26 mouse cellular contexts compared by ENCODE assay signal in genomic region chr12:104856540-104856939, GRCm38 (mm10). TPM values are rescaled to one million over a fixed set of nuclear protein-coding genes. Genes with fewer than 3 reads are reported as not detected.
DNase-seq lines count a peak whose midpoint lies in the region; TF ChIP-seq lines count a peak whose summit lies in the region.
"Had no signal": no experiment of that assay in that cellular context is flagged by ENCODE, and none has a peak within 500 bp of the region (broad histone marks: within the 10 kb centered on the region; RNA-seq: fewer than 3 reads in every experiment).

No protein-coding gene starts in this region.

- no peak for TF ChIP-seq POLR2A in kidney, adult 2 months (IDR thresholded peaks at IDR 0.05; ENCODE audit: low read depth, low read length)

- 34% methylated on average over 3 of the region's 3 CpGs for WGBS in kidney, adult 2 months

- no peak overlapping the region for H3K27ac ChIP-seq in kidney, adult 2 months (ENCODE audit: insufficient read depth, low read depth, low read length)
- peak overlapping the region; percentile 24; the same call in 1 of the 2 replicates for H3K27ac ChIP-seq in left cerebral cortex, adult 2 months
- H3K27ac ChIP-seq: embryonic facial prominence, embryonic 10.5 days; embryonic facial prominence, embryonic 13.5 days; forebrain, embryonic 12.5 days; forebrain, embryonic 15.5 days; heart, adult 2 months; heart, embryonic 10.5 days; heart, embryonic 13.5 days; hindbrain, embryonic 14.5 days had no signal

- no peaks in the 10 kb centered on the region for H3K27me3 ChIP-seq in kidney, adult 2 months (replicated peaks; ENCODE audit: control insufficient read depth, insufficient read depth, low read length)
- H3K27me3 ChIP-seq: embryonic facial prominence, embryonic 13.5 days; forebrain, embryonic 12.5 days; forebrain, embryonic 15.5 days; heart, embryonic 13.5 days had no signal

- no peaks in the 10 kb centered on the region for H3K36me3 ChIP-seq in kidney, adult 2 months (ENCODE audit: control insufficient read depth, insufficient read depth, low read length)
- H3K36me3 ChIP-seq: embryonic facial prominence, embryonic 10.5 days; embryonic facial prominence, embryonic 13.5 days; forebrain, embryonic 12.5 days; forebrain, embryonic 15.5 days; heart, embryonic 10.5 days; heart, embryonic 13.5 days had no signal

- intact Hi-C loops in left cerebral cortex, adult 2 months (cut with DNase I), result no loop called here

- H3K4me3 ChIP-seq in kidney, adult 2 months (ENCODE audit: insufficient read depth, low read depth, low read length), result no peak overlapping the region
- H3K4me3 ChIP-seq in left cerebral cortex, adult 2 months, result no peak overlapping the region
- H3K4me3 ChIP-seq: embryonic facial prominence, embryonic 10.5 days; embryonic facial prominence, embryonic 13.5 days; erythroblast, embryonic 14.5 days; forebrain, embryonic 12.5 days; forebrain, embryonic 15.5 days; heart, adult 2 months; heart, embryonic 10.5 days; heart, embryonic 13.5 days had no signal

- TF ChIP-seq CTCF in kidney, adult 2 months (conservative IDR thresholded peaks at IDR 0.05; ENCODE audit: insufficient read depth, insufficient read length, low read depth, low read length), result 0 out of 2 replicates have a peak, but pooled peaks have one; percentile 5
- TF ChIP-seq CTCF in left cerebral cortex, adult 2 months (IDR thresholded peaks at IDR 0.05), result no peak

- peak; percentile 37 for DNase-seq in kidney, adult 2 months
- no peak for DNase-seq in kidney, postnatal 4 days
- DNase-seq in left cerebral cortex, adult 2 months (ENCODE audit: extremely low spot score in 1 of 2, low spot score in 2 of 2), result no peak
- no peak for DNase-seq in left cerebral cortex, adult 11 months (ENCODE audit: low spot score)
- DNase-seq in urinary bladder, postnatal 14 days (ENCODE audit: low spot score), result peak; percentile 23
- no peak for DNase-seq in urinary bladder, adult 2 months (ENCODE audit: low spot score)
- DNase-seq: adrenal gland, adult 8-10 months; adrenal gland, postnatal 25 days; cerebellum, adult 11-12 months; cerebellum, adult 8-10 months; cerebellum, postnatal 10 days; cerebellum, postnatal 36 days; embryo, embryonic 11 days; gastrocnemius, postnatal 10 days; gastrocnemius, postnatal 36 days; heart, adult 2 months; heart, postnatal 14 days; heart, postnatal 4 days had no signal

- peaks cover 47% of the 10 kb centered on the region for H3K4me1 ChIP-seq in kidney, adult 2 months (ENCODE audit: control insufficient read depth, insufficient read depth, low read length)

RNA-seq across cellular contexts. Expression of gene Clmn, which starts 8.3 kb away (rescaled TPM):
- 20.5 and 21.3 TPM in 2 replicates for polyA plus RNA-seq in kidney, adult 2 months (2012; rRNA removed)
- total RNA-seq in left cerebral cortex, adult 2 months (2021), result 10 to 100 TPM; 43.1 to 51.7 TPM
- 7.4 and 8.1 TPM in 2 replicates for polyA plus RNA-seq in urinary bladder, adult 2 months (2012; rRNA removed)

Comparison
In these comparisons a context has a peak if more than half of its experiments do, and no peak if none do; other contexts are left out.
1. DNase-seq: peak in kidney, adult 2 months (single experiment) and urinary bladder, postnatal 14 days (single experiment); none in kidney, postnatal 4 days (0 of 2), left cerebral cortex, adult 2 months (0 of 2), left cerebral cortex, adult 11 months (single experiment) and urinary bladder, adult 2 months (single experiment).